Mouse (Mus musculus): ENCODE measurements around the gene Rdh16f2. TPM values are rescaled to one million over a fixed set of nuclear protein-coding genes. Genes with fewer than 3 reads are reported as not detected.
"Not testable (repeated sequence)": the region's sequence is repeated elsewhere in the genome, so short reads cannot be mapped to it uniquely, and the experiment has no call there.

Gene Rdh16f2
- polyA plus RNA-seq (2014; fragmentation: Nextera tagmentation; extraction: Ambion mirVana): not detected in 2 replicates

- H3K27ac ChIP-seq (ENCODE audit: low read depth, low read length): no peak within 1 kb of the TSS
- 83% methylated on average over 3 of the region's 3 CpGs for WGBS
- peaks cover 4% of the 10 kb centered on the region; the same call in 1 of the 2 replicates for H3K9me3 ChIP-seq (ENCODE audit: control insufficient read depth, low read length)
- no peaks in the 10 kb centered on the region for H3K4me1 ChIP-seq (ENCODE audit: control insufficient read depth, insufficient read depth, low read length)
- no peak within 1 kb of the TSS for H3K4me3 ChIP-seq (ENCODE audit: low read depth, low read length)
- no peak within 1 kb of the TSS for H3K9ac ChIP-seq (replicated peaks; ENCODE audit: low read depth, low read length)
- H3K27me3 ChIP-seq (ENCODE audit: control insufficient read depth, insufficient read depth, low read length): no peaks in the 10 kb centered on the region
- no peaks in the 10 kb centered on the region for H3K36me3 ChIP-seq (ENCODE audit: control insufficient read depth, insufficient read depth, low read length)
- no peak for ATAC-seq (ENCODE audit: low read depth)
- no peak within 1 kb of the TSS for H3K4me2 ChIP-seq (ENCODE audit: low read depth, low read length)
Measured at GRCm38 (mm10) chr10:127866232-127866631, at the start of gene Rdh16f2. Rdh16f2 (plus strand) TSS chr10:127866474.

GRCm38 (mm10) chr10:127817268-127817910, 48.9 kb upstream of the Rdh16f2 start:
- not testable (repeated sequence) for ATAC-seq (ENCODE audit: low read depth); H3K36me3 ChIP-seq (ENCODE audit: control insufficient read depth, insufficient read depth, low read length); H3K4me2 ChIP-seq (ENCODE audit: low read depth, low read length); H3K4me3 ChIP-seq (ENCODE audit: low read depth, low read length); H3K9ac ChIP-seq (replicated peaks; ENCODE audit: low read depth, low read length); H3K9me3 ChIP-seq (ENCODE audit: control insufficient read depth, low read length); H3K27ac ChIP-seq (ENCODE audit: low read depth, low read length); H3K4me1 ChIP-seq (ENCODE audit: control insufficient read depth, insufficient read depth, low read length); H3K27me3 ChIP-seq (ENCODE audit: control insufficient read depth, insufficient read depth, low read length)
- WGBS: 80% methylated on average over 4 of the region's 4 CpGs

GRCm38 (mm10) chr10:127821806-127822205, 44.5 kb upstream of the Rdh16f2 start:
- ATAC-seq (ENCODE audit: low read depth); H3K4me3 ChIP-seq (ENCODE audit: low read depth, low read length); H3K4me2 ChIP-seq (ENCODE audit: low read depth, low read length); H3K27me3 ChIP-seq (ENCODE audit: control insufficient read depth, insufficient read depth, low read length); H3K9me3 ChIP-seq (ENCODE audit: control insufficient read depth, low read length); H3K9ac ChIP-seq (replicated peaks; ENCODE audit: low read depth, low read length); H3K36me3 ChIP-seq (ENCODE audit: control insufficient read depth, insufficient read depth, low read length); H3K27ac ChIP-seq (ENCODE audit: low read depth, low read length); H3K4me1 ChIP-seq (ENCODE audit: control insufficient read depth, insufficient read depth, low read length): not testable (repeated sequence)
- WGBS: 88% methylated on average over 2 of the region's 2 CpGs

GRCm38 (mm10) chr10:127825386-127825785, 40.9 kb upstream of the Rdh16f2 start:
- Histone ChIP-seq H3K9ac (replicated peaks; ENCODE audit: low read depth, low read length) (no peak overlapping the region), H3K9me3 (ENCODE audit: control insufficient read depth, low read length) (no peaks in the 10 kb centered on the region), H3K4me1 (ENCODE audit: control insufficient read depth, insufficient read depth, low read length) (no peaks in the 10 kb centered on the region), H3K36me3 (ENCODE audit: control insufficient read depth, insufficient read depth, low read length) (no peaks in the 10 kb centered on the region), H3K4me2 (ENCODE audit: low read depth, low read length) (no peak overlapping the region), H3K4me3 (ENCODE audit: low read depth, low read length) (no peak overlapping the region), H3K27ac (ENCODE audit: low read depth, low read length) (no peak overlapping the region), H3K27me3 (ENCODE audit: control insufficient read depth, insufficient read depth, low read length) (no peaks in the 10 kb centered on the region)
- WGBS: 78% methylated on average over 6 of the region's 6 CpGs
- no peak for ATAC-seq (ENCODE audit: low read depth)

- no peak overlapping the region for H3K4me2 ChIP-seq (ENCODE audit: low read depth, low read length)
- no peak for ATAC-seq (ENCODE audit: low read depth)
- no peaks in the 10 kb centered on the region for H3K27me3 ChIP-seq (ENCODE audit: control insufficient read depth, insufficient read depth, low read length)
- no peak overlapping the region for H3K4me3 ChIP-seq (ENCODE audit: low read depth, low read length)
- no peaks in the 10 kb centered on the region for H3K36me3 ChIP-seq (ENCODE audit: control insufficient read depth, insufficient read depth, low read length)
- WGBS: 83% methylated on average over 3 of the region's 3 CpGs
- no peaks in the 10 kb centered on the region for H3K9me3 ChIP-seq (ENCODE audit: control insufficient read depth, low read length)
- H3K4me1 ChIP-seq (ENCODE audit: control insufficient read depth, insufficient read depth, low read length): no peaks in the 10 kb centered on the region
- no peak overlapping the region for H3K9ac ChIP-seq (replicated peaks; ENCODE audit: low read depth, low read length)
- H3K27ac ChIP-seq (ENCODE audit: low read depth, low read length): no peak overlapping the region
Measured at GRCm38 (mm10) chr10:127829121-127829520, 37.2 kb upstream of the Rdh16f2 start.

- not testable (repeated sequence) for H3K36me3 ChIP-seq (ENCODE audit: control insufficient read depth, insufficient read depth, low read length); H3K9me3 ChIP-seq (ENCODE audit: control insufficient read depth, low read length)
- WGBS: 100% methylated on average over 1 of the region's 1 CpGs
Measured at GRCm38 (mm10) chr10:127834186-127834585, 32.1 kb upstream of the Rdh16f2 start.

GRCm38 (mm10) chr10:127835292-127835691, 31.0 kb upstream of the Rdh16f2 start:
- no peaks in the 10 kb centered on the region for H3K36me3 ChIP-seq (ENCODE audit: control insufficient read depth, insufficient read depth, low read length)
- no peak for ATAC-seq (ENCODE audit: low read depth)
- no peaks in the 10 kb centered on the region for H3K9me3 ChIP-seq (ENCODE audit: control insufficient read depth, low read length)
- 88% methylated on average over 5 of the region's 5 CpGs for WGBS
- no peaks in the 10 kb centered on the region for H3K4me1 ChIP-seq (ENCODE audit: control insufficient read depth, insufficient read depth, low read length)
- H3K9ac ChIP-seq (replicated peaks; ENCODE audit: low read depth, low read length): no peak overlapping the region
- H3K27ac ChIP-seq (ENCODE audit: low read depth, low read length): no peak overlapping the region
- H3K4me3 ChIP-seq (ENCODE audit: low read depth, low read length): no peak overlapping the region
- H3K4me2 ChIP-seq (ENCODE audit: low read depth, low read length): no peak overlapping the region
- no peaks in the 10 kb centered on the region for H3K27me3 ChIP-seq (ENCODE audit: control insufficient read depth, insufficient read depth, low read length)

More at GRCm38 (mm10) chr10:127834186-127834585, 32.1 kb upstream of the Rdh16f2 start:
- ATAC-seq (ENCODE audit: low read depth); H3K27me3 ChIP-seq (ENCODE audit: control insufficient read depth, insufficient read depth, low read length); H3K4me1 ChIP-seq (ENCODE audit: control insufficient read depth, insufficient read depth, low read length); H3K9ac ChIP-seq (replicated peaks; ENCODE audit: low read depth, low read length); H3K4me3 ChIP-seq (ENCODE audit: low read depth, low read length); H3K27ac ChIP-seq (ENCODE audit: low read depth, low read length); H3K4me2 ChIP-seq (ENCODE audit: low read depth, low read length): not testable (repeated sequence)

GRCm38 (mm10) chr10:127837793-127838192, 28.5 kb upstream of the Rdh16f2 start:
- not testable (repeated sequence) for H3K4me1 ChIP-seq (ENCODE audit: control insufficient read depth, insufficient read depth, low read length); H3K27me3 ChIP-seq (ENCODE audit: control insufficient read depth, insufficient read depth, low read length); H3K27ac ChIP-seq (ENCODE audit: low read depth, low read length); ATAC-seq (ENCODE audit: low read depth); H3K4me3 ChIP-seq (ENCODE audit: low read depth, low read length); H3K9ac ChIP-seq (replicated peaks; ENCODE audit: low read depth, low read length); H3K9me3 ChIP-seq (ENCODE audit: control insufficient read depth, low read length); H3K4me2 ChIP-seq (ENCODE audit: low read depth, low read length); H3K36me3 ChIP-seq (ENCODE audit: control insufficient read depth, insufficient read depth, low read length)
- 96% methylated on average over 5 of the region's 5 CpGs for WGBS

GRCm38 (mm10) chr10:127838539-127838938, 27.7 kb upstream of the Rdh16f2 start:
- H3K36me3 ChIP-seq (ENCODE audit: control insufficient read depth, insufficient read depth, low read length): no peaks in the 10 kb centered on the region
- WGBS: 91% methylated on average over 2 of the region's 2 CpGs
- H3K27ac ChIP-seq (ENCODE audit: low read depth, low read length): no peak overlapping the region
- H3K27me3 ChIP-seq (ENCODE audit: control insufficient read depth, insufficient read depth, low read length): no peaks in the 10 kb centered on the region
- no peaks in the 10 kb centered on the region for H3K4me1 ChIP-seq (ENCODE audit: control insufficient read depth, insufficient read depth, low read length)
- H3K4me2 ChIP-seq (ENCODE audit: low read depth, low read length): no peak overlapping the region
- H3K9ac ChIP-seq (replicated peaks; ENCODE audit: low read depth, low read length): no peak overlapping the region
- H3K4me3 ChIP-seq (ENCODE audit: low read depth, low read length): no peak overlapping the region
- H3K9me3 ChIP-seq (ENCODE audit: control insufficient read depth, low read length): no peaks in the 10 kb centered on the region
- ATAC-seq (ENCODE audit: low read depth): no peak

Measured in neural tube, embryonic 14.5 days (tissue).